Mouse (Mus musculus): Measurements from ENCODE around the gene Ctnnb1.

GRCm38 (mm10) chr9:121005961-121006360 is 76.9 kb downstream of the Ctnnb1 start:
- TF ChIP-seq CTCF (IDR thresholded peaks at IDR 0.05; ENCODE audit: borderline replicate concordance, insufficient read depth, low read depth, low read length) (no peak), POLR2A (IDR thresholded peaks at IDR 0.05; ENCODE audit: borderline replicate concordance, insufficient read depth, low read length) (no peak)
